Mouse (Mus musculus): ENCODE measurements around the gene Fam184a. TPM values are rescaled to one million over a fixed set of nuclear protein-coding genes. Genes with fewer than 3 reads are reported as not detected.

Gene Fam184a
- 5.0 and 5.7 TPM in 2 replicates for polyA plus RNA-seq (2014; fragmentation: Nextera tagmentation; extraction: Ambion mirVana)

GRCm38 (mm10) chr10:53750955-53751652 lies at the start of gene Fam184a:
Gene Fam184a (minus strand): TSS chr10:53751123.
- Histone ChIP-seq H3K36me3 (replicated peaks; ENCODE audit: control insufficient read depth, insufficient read depth, low read depth, low read length) (no peaks in the 10 kb centered on the region), H3K27ac (replicated peaks; ENCODE audit: low read depth, low read length) (no peak within 1 kb of the TSS), H3K27me3 (ENCODE audit: control insufficient read depth, insufficient read depth, low read length) (no peaks in the 10 kb centered on the region), H3K4me2 (ENCODE audit: low read depth, low read length) (peak within 1 kb of the TSS; percentile 92), H3K9ac (replicated peaks; ENCODE audit: low read length) (peak within 1 kb of the TSS; percentile 71), H3K9me3 (replicated peaks; ENCODE audit: control insufficient read depth, low read length) (no peaks in the 10 kb centered on the region), H3K4me3 (ENCODE audit: low read depth, low read length) (peak within 1 kb of the TSS; percentile 77), H3K4me1 (ENCODE audit: control insufficient read depth, insufficient read depth, low read length) (no peaks in the 10 kb centered on the region)
- 5% methylated on average over 31 of the region's 71 CpGs for WGBS
- ATAC-seq (replicated peaks; ENCODE audit: insufficient number of reproducible peaks, low FRiP score, low TSS enrichment, low read depth) (peak; percentile 83), DNase-seq (ENCODE audit: low spot score) (peak; percentile 72)

GRCm38 (mm10) chr10:53796258-53796581 lies 45.3 kb upstream of the Fam184a start:
- Histone ChIP-seq H3K27ac (replicated peaks; ENCODE audit: low read depth, low read length) (no peak overlapping the region), H3K36me3 (replicated peaks; ENCODE audit: control insufficient read depth, insufficient read depth, low read depth, low read length) (no peaks in the 10 kb centered on the region), H3K9me3 (replicated peaks; ENCODE audit: control insufficient read depth, low read length) (no peaks in the 10 kb centered on the region), H3K27me3 (ENCODE audit: control insufficient read depth, insufficient read depth, low read length) (no peaks in the 10 kb centered on the region), H3K4me1 (ENCODE audit: control insufficient read depth, insufficient read depth, low read length) (no peaks in the 10 kb centered on the region), H3K4me2 (ENCODE audit: low read depth, low read length) (no peak overlapping the region), H3K9ac (replicated peaks; ENCODE audit: low read length) (no peak overlapping the region), H3K4me3 (ENCODE audit: low read depth, low read length) (no peak overlapping the region)
- 96% methylated on average over 1 of the region's 1 CpGs for WGBS
- DNase-seq (ENCODE audit: low spot score) (no peak), ATAC-seq (replicated peaks; ENCODE audit: insufficient number of reproducible peaks, low FRiP score, low TSS enrichment, low read depth) (no peak)

- DNase-seq (ENCODE audit: low spot score) (peak; percentile 59), ATAC-seq (replicated peaks; ENCODE audit: insufficient number of reproducible peaks, low FRiP score, low TSS enrichment, low read depth) (no peak)
- no peaks in the 10 kb centered on the region for H3K9me3 ChIP-seq (replicated peaks; ENCODE audit: control insufficient read depth, low read length)
- no peak overlapping the region for H3K9ac ChIP-seq (replicated peaks; ENCODE audit: low read length)
- no peak overlapping the region for H3K27ac ChIP-seq (replicated peaks; ENCODE audit: low read depth, low read length)
- H3K27me3 ChIP-seq (ENCODE audit: control insufficient read depth, insufficient read depth, low read length) = no peaks in the 10 kb centered on the region
- H3K36me3 ChIP-seq (replicated peaks; ENCODE audit: control insufficient read depth, insufficient read depth, low read depth, low read length) = no peaks in the 10 kb centered on the region
- WGBS = 10% methylated on average over 2 of the region's 2 CpGs
- H3K4me1 ChIP-seq (ENCODE audit: control insufficient read depth, insufficient read depth, low read length) = no peaks in the 10 kb centered on the region
- H3K4me2 ChIP-seq (ENCODE audit: low read depth, low read length) = no peak overlapping the region
- H3K4me3 ChIP-seq (ENCODE audit: low read depth, low read length) = no peak overlapping the region
Measured at GRCm38 (mm10) chr10:53795567-53796257, 44.8 kb upstream of the Fam184a start.

GRCm38 (mm10) chr10:53791281-53791680 lies 40.4 kb upstream of the Fam184a start:
- no peaks in the 10 kb centered on the region for H3K4me1 ChIP-seq (ENCODE audit: control insufficient read depth, insufficient read depth, low read length)
- DNase-seq (ENCODE audit: low spot score) (no peak), ATAC-seq (replicated peaks; ENCODE audit: insufficient number of reproducible peaks, low FRiP score, low TSS enrichment, low read depth) (no peak)
- no peaks in the 10 kb centered on the region for H3K9me3 ChIP-seq (replicated peaks; ENCODE audit: control insufficient read depth, low read length)
- WGBS = 84% methylated on average over 2 of the region's 2 CpGs
- no peaks in the 10 kb centered on the region for H3K27me3 ChIP-seq (ENCODE audit: control insufficient read depth, insufficient read depth, low read length)
- no peak overlapping the region for H3K4me2 ChIP-seq (ENCODE audit: low read depth, low read length)
- H3K9ac ChIP-seq (replicated peaks; ENCODE audit: low read length) = no peak overlapping the region
- H3K36me3 ChIP-seq (replicated peaks; ENCODE audit: control insufficient read depth, insufficient read depth, low read depth, low read length) = no peaks in the 10 kb centered on the region
- no peak overlapping the region for H3K27ac ChIP-seq (replicated peaks; ENCODE audit: low read depth, low read length)
- no peak overlapping the region for H3K4me3 ChIP-seq (ENCODE audit: low read depth, low read length)

- Histone ChIP-seq H3K9ac (replicated peaks; ENCODE audit: low read length) (no peak overlapping the region), H3K36me3 (replicated peaks; ENCODE audit: control insufficient read depth, insufficient read depth, low read depth, low read length) (no peaks in the 10 kb centered on the region), H3K9me3 (replicated peaks; ENCODE audit: control insufficient read depth, low read length) (no peaks in the 10 kb centered on the region), H3K4me2 (ENCODE audit: low read depth, low read length) (no peak overlapping the region), H3K27me3 (ENCODE audit: control insufficient read depth, insufficient read depth, low read length) (no peaks in the 10 kb centered on the region), H3K4me3 (ENCODE audit: low read depth, low read length) (no peak overlapping the region), H3K4me1 (ENCODE audit: control insufficient read depth, insufficient read depth, low read length) (no peaks in the 10 kb centered on the region), H3K27ac (replicated peaks; ENCODE audit: low read depth, low read length) (no peak overlapping the region)
- no peak for ATAC-seq (replicated peaks; ENCODE audit: insufficient number of reproducible peaks, low FRiP score, low TSS enrichment, low read depth)
- DNase-seq (ENCODE audit: low spot score) = no peak
- 86% methylated on average over 2 of the region's 2 CpGs for WGBS
Measured at GRCm38 (mm10) chr10:53776591-53776990, 25.7 kb upstream of the Fam184a start.

GRCm38 (mm10) chr10:53772708-53773107 lies 21.8 kb upstream of the Fam184a start:
- Histone ChIP-seq H3K27ac (replicated peaks; ENCODE audit: low read depth, low read length) (no peak overlapping the region), H3K4me3 (ENCODE audit: low read depth, low read length) (no peak overlapping the region), H3K27me3 (ENCODE audit: control insufficient read depth, insufficient read depth, low read length) (no peaks in the 10 kb centered on the region), H3K4me2 (ENCODE audit: low read depth, low read length) (no peak overlapping the region), H3K9ac (replicated peaks; ENCODE audit: low read length) (no peak overlapping the region), H3K36me3 (replicated peaks; ENCODE audit: control insufficient read depth, insufficient read depth, low read depth, low read length) (no peaks in the 10 kb centered on the region), H3K4me1 (ENCODE audit: control insufficient read depth, insufficient read depth, low read length) (no peaks in the 10 kb centered on the region), H3K9me3 (replicated peaks; ENCODE audit: control insufficient read depth, low read length) (no peaks in the 10 kb centered on the region)
- ATAC-seq (replicated peaks; ENCODE audit: insufficient number of reproducible peaks, low FRiP score, low TSS enrichment, low read depth) = no peak
- DNase-seq (ENCODE audit: low spot score) = no peak
- 81% methylated on average over 4 of the region's 4 CpGs for WGBS

GRCm38 (mm10) chr10:53771480-53771879 lies 20.6 kb upstream of the Fam184a start:
- no peaks in the 10 kb centered on the region for H3K9me3 ChIP-seq (replicated peaks; ENCODE audit: control insufficient read depth, low read length)
- ATAC-seq (replicated peaks; ENCODE audit: insufficient number of reproducible peaks, low FRiP score, low TSS enrichment, low read depth) (no peak), DNase-seq (ENCODE audit: low spot score) (no peak)
- no peak overlapping the region for H3K9ac ChIP-seq (replicated peaks; ENCODE audit: low read length)
- WGBS = 65% methylated on average over 2 of the region's 2 CpGs
- H3K27ac ChIP-seq (replicated peaks; ENCODE audit: low read depth, low read length) = no peak overlapping the region
- H3K36me3 ChIP-seq (replicated peaks; ENCODE audit: control insufficient read depth, insufficient read depth, low read depth, low read length) = no peaks in the 10 kb centered on the region
- no peaks in the 10 kb centered on the region for H3K4me1 ChIP-seq (ENCODE audit: control insufficient read depth, insufficient read depth, low read length)
- no peak overlapping the region for H3K4me3 ChIP-seq (ENCODE audit: low read depth, low read length)
- no peaks in the 10 kb centered on the region for H3K27me3 ChIP-seq (ENCODE audit: control insufficient read depth, insufficient read depth, low read length)
- H3K4me2 ChIP-seq (ENCODE audit: low read depth, low read length) = no peak overlapping the region

GRCm38 (mm10) chr10:53768745-53769144 lies 17.8 kb upstream of the Fam184a start:
- DNase-seq (ENCODE audit: low spot score) (no peak), ATAC-seq (replicated peaks; ENCODE audit: insufficient number of reproducible peaks, low FRiP score, low TSS enrichment, low read depth) (no peak)
- Histone ChIP-seq H3K27ac (replicated peaks; ENCODE audit: low read depth, low read length) (no peak overlapping the region), H3K9ac (replicated peaks; ENCODE audit: low read length) (no peak overlapping the region), H3K36me3 (replicated peaks; ENCODE audit: control insufficient read depth, insufficient read depth, low read depth, low read length) (no peaks in the 10 kb centered on the region), H3K27me3 (ENCODE audit: control insufficient read depth, insufficient read depth, low read length) (no peaks in the 10 kb centered on the region), H3K9me3 (replicated peaks; ENCODE audit: control insufficient read depth, low read length) (no peaks in the 10 kb centered on the region), H3K4me1 (ENCODE audit: control insufficient read depth, insufficient read depth, low read length) (no peaks in the 10 kb centered on the region), H3K4me2 (ENCODE audit: low read depth, low read length) (no peak overlapping the region), H3K4me3 (ENCODE audit: low read depth, low read length) (no peak overlapping the region)
- 83% methylated on average over 3 of the region's 3 CpGs for WGBS

Measured in embryonic facial prominence, embryonic 11.5 days (tissue).